Mouse (Mus musculus): ENCODE data around the gene Slc27a4.

Slc27a4 gene

DNA sequence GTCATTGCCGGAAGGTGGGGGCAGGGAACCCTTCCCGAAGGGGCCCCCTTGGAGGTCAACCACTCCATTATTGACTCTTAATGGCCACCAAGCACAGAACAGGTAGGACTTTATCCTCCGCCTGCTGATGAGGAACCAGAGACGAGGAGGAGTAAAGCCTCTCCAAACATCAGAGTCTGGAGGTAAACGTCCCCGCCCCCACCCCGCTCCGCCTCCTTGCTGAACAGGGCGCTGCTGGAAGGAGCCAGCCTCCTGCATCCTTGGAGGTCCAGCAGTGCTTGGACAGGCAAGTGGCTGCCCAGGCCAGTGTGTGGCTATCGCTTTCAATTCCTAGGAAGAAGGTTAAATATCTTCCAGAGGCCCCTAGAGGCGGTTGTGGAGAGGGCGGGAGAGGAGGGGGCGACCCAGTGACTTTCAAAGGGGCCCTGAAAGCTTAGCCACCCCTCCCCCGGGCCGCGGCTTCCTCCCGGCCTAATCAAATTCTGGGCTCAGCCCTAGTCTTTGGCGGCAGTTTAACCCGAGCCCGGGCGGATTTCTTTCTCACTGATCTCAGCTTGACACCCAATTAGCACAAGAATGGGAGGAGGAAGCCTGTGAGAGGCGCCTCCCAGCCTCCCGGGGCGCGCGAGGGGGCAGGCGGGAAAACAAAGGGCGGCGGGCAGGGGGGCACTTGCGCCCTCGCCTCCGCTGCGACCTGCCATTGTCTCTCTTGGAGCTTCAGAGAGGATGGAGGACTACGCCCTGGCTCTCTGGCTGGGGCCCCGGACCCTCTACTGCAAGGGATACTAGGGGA is 17.8 kb downstream of the Slc27a4 start, which contains the start of gene Urm1:
Urm1 (plus strand) TSS at position 51 of the 793 bp plus-strand sequence.
- DNase-seq (ENCODE audit: low spot score in 2 of 2): peak; percentile 68 to 72

DNA sequence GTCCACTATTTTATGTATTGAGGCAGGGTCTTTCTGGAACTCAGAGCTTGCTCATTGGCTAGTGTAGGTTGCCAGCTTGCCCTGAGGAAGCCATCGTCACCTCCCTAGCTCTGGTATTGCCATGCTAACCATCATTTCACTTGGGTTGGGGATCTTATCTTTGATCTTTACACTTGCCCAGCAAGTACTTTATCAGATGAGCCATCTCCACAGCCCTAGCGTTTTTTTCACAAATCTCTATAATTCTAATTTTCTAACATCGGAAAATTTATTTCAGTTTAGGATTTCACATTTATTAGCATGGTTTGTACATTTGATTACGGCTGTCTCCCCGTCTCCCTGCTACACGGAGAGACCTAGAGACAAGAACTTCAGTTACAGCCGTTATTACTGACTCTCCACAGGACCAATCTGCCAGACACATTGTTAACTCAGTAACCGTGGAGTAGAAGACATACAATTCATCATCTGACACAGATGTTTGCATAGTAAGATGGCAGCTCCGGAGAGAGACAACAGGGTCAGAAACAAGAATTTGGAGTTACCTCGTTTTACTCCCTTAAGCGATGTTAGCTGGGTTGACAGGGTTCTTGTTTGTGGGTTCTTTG is 24.0 kb downstream of the Slc27a4 start:
- DNase-seq (ENCODE audit: low spot score in 2 of 2): no peak

DNA sequence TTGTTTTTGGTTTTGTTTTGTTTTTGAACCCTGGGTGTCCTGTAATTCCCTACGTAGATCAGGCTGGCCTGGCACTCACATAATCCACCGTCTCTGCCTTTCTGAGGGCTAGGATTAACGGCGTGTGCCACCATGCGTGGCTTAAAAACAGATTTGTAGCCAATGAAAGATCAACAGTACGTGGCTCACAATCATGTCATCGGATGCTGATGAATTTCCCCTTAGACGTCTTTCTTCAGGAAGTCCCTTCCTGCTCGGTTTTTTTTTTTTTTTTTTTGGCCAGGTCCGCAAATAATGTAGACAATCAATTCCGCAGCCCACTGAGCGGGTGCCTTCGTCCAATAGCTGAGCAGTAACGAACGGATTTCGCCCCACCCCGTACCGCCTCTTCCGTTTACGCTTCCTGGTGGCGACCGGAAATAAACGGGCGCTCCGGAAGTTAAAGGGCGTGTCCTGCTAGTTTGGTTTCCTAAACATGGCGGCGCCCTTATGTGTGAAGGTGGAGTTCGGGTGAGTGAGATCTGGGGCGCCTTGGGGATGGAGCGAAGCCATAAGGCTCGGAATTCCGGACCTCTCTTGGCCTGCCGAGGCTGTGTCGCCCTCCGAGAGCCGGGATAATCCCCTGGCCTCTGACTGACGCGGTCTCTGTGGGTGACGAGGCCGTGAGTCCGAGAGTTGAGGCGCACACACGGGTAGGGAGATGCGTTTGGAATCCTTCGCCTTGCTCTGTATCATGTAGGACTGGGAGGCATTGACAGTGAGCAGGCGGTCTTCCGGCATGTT is 24.7 kb downstream of the Slc27a4 start:
- peak; percentile 93 for DNase-seq (ENCODE audit: low spot score in 2 of 2)

DNA sequence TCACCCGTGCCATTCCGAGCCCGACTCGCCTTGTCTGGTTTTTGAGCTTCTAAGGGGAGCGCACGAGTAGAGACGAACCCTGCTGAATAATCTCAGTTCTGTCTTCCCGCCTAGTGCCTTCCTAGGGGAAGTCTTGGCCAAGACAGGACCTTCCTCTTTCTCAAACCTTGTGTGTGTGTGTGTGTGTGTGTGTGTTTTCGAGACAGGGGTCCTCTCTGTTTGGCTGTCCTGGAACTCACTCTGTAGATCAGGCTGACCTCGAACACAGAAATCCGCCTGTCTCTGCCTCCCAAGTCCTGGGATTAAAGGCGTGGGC is 25.2 kb downstream of the Slc27a4 start:
- no peak for DNase-seq (ENCODE audit: low spot score in 2 of 2)

DNA sequence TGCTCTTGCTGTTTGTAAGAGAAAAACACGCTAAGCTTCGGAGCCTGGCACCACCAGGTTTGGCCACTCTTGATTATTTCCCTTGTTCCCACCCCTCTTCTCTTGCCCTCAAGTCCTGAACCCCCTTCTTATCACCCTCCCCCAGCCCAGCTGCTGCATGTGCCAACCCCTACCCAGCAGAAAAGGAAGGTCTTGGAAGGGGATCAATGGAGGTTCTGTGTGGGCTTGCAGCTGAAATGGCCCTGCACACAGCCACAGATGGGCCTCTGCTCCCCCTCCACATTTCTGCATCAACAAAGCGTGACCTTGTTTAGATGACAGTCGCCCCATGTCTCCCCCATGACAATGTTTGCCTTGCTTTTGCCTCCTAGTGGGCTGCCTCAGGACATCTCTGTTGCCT is 28.7 kb downstream of the Slc27a4 start:
- peak in 1 of 2 experiments; percentile 56 for DNase-seq (ENCODE audit: low spot score in 2 of 2)

DNA sequence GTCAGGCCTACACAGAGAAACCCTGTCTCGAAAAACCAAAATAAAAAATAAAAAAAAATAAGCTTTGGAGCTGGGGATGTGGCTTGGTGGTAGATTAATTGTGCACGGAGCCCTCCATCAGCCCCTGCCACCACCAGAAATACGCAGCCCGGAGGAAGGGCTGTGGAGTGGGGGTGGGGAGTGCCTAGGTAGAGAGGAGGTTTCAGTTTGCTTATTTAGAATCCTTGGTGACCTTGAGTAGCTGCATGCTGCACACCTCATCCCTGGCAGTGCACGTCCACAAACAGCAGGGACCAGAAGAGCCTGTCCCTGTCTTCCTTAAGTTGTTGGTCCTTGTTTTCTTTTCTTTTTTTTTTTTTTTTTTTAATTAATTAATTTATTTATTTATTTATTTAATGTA is 31.4 kb downstream of the Slc27a4 start:
- no peak for DNase-seq (ENCODE audit: low spot score in 2 of 2)

DNA sequence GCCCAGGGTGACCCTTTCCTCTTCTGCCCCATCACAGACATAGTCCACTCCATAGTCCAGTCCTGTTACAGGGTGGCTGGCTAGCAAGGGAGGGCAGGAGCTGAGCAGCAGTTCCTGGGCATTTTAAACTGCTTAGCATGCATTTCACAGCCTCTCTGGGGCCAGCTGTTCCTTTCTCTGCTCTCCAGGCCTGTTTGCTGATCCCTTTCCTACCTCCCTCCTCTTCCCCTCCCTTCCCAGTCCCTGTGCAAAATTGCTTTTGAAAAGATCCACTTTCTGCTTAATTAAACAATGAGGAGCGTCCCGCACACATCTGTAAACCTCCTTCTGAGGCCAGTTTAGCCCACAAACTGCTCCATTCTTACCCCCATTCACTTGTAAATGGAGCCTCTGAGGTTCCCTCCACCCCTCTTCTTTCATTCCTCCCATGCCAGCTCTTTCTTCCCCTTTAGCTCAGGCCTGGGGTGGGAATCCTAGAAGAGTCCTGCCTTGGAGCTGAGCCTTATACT is 33.0 kb downstream of the Slc27a4 start:
- DNase-seq (ENCODE audit: low spot score in 2 of 2): no peak

DNA sequence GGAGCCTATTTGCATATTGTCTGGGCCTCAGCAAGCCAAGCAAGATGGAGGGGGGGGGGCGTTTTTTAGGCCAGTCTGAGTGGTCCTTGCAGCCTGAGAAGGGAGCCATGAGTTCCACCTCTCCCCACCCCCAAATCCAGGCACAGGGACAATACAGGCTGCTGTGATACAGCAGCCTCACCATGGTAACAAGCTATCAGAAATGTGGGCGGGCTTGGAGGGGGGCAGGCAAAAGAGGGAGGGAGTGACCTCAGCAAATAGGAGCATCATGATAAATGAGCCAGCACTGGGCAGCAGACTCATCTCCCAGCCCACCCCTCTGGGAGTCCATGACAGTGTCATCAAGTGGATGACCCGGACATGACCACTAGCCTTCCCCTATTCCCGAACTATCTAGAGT is 37.0 kb downstream of the Slc27a4 start:
- no peak for DNase-seq (ENCODE audit: low spot score in 2 of 2)

DNA sequence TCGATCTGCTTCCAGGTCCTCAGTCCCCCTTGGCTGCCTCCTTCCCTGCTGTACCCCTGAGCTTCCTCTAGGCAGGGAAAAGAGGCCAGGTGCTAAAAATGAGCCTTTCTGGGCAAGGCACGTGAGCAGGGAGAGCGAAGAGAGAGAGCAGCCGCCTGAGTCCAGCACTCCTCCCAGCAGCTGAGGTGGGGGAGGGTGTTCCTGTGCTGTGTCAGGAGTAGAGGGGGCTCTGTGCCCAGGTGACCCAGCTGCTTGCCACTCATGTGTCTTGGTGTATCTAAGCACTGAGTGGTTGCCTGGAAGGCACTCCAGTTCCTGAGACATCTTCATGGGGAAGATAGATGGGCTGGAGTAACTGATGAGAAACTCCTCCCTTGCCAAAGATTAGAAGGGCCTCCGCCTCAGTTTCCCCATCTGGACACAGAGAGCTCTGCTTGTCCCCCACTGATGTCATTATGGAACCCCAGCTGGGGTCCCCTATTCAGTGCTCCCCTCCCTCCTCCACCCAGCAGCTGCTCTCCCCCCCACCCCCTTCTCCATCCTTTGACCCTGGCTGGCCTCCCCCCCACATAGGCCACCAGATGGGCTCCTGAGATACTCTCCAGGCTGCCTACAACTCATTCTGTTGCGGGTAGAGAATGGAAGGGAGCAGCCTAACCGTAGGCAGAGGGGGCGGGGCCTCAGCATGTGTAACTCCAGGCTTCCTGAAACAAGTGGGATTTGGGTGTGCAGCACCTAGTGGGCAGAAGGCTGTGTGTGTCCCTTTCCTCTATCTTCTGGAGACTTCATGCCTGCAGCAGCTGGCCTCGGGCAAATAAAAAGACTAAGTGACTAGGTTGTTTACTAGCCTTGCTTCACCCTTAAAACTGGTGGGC is 41.0 kb downstream of the Slc27a4 start:
- DNase-seq (ENCODE audit: low spot score in 2 of 2): no peak

DNA sequence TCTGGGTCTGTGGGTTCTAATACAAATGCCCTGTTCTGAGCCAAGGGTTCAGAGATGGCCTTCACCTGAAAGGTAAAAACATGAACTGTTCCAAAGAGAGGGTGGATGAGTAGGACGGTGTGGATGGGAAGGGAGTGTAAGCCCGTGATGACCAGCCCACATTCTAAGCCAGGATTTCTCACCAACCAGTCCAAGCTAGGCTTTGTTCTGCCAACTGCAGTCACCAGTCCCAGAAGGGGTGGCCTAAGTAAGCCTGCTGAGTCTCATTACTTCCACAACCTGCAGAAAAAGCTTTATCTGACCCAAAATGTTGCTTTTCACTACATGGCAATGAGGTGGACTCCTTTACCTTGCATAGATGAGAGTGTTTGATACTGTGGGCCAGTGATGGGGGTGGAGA is 41.7 kb downstream of the Slc27a4 start:
- DNase-seq (ENCODE audit: low spot score in 2 of 2): no peak

DNA sequence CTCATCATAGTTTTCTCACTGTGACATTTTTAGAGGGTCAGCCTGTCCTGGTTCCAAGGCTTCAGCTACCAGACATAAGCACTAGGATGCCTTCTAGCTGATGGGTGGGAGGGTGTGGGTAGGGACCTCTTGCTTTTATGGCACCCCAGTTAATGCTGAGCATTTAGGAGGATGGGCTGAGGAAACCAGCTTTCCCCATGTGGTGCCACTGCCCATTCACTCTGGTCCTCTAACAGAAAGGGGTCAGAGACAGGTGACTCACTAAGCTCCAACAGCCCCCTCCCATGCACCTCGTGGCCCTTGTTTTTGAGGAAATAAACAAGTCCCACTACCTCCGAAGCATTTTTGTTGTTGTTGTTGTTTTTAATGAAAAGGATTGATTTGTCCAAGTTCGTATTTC is 42.2 kb downstream of the Slc27a4 start:
- no peak for DNase-seq (ENCODE audit: low spot score in 2 of 2)

DNA sequence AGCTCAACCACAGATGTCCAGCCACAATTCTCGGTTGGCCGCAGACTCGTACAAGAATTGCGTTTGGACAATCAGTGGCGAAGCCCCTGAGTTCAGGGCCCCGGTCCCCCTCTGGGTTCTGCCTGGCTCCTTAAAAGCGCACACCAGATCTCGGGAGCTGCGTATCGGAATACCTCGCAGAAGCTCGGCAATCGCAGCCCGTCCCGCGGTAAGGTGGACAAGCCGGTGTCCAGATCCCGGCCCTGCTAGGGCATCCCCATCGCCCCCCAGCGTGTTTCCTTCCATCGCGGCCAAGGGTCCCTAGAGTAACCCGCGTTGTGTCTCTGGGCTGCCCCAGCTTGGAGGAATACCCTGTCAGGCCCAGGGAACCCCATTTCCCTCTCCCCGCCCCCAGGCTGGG is 43.2 kb downstream of the Slc27a4 start:
- no peak for DNase-seq (ENCODE audit: low spot score in 2 of 2)

DNA sequence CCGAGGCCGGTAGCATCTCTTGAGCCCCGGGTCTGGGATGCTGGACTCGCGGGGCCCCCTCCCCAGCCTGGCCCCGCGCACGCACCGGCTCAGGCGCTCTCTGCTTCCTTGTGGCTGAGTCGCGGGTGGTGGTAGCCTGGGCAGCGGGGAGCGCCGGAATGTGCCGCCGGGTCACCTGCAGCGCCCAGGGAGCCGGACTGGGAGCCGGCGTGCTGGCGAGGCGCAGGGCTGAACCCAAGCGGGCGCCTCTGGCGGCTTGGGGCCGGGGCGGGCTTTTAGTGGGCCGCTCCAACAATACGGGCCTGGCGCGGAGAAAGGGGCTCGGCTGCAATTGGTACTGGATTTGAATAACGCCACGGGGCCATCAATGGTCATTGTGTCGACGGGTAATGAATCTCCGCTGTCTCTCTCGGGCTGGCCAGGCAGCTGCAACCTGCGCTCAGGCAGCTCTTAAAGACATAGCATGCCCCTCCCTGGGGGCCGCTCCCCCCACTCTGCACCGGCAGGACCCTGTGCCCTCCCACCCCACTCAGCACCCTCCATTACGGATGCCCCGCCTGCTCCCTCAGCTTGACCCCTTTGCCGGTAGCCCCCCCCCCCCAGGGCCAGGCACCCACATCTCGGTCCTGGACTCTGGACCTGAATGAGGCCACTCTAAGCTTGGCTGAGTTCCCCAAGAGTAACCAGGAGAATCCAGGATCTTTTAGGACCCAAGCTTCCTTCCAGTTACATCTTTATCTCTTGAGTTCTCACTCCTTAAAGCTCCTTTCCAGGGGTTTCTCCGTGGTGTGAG is 43.8 kb downstream of the Slc27a4 start:
- DNase-seq (ENCODE audit: low spot score in 2 of 2): peak in 1 of 2 experiments; percentile 20

DNA sequence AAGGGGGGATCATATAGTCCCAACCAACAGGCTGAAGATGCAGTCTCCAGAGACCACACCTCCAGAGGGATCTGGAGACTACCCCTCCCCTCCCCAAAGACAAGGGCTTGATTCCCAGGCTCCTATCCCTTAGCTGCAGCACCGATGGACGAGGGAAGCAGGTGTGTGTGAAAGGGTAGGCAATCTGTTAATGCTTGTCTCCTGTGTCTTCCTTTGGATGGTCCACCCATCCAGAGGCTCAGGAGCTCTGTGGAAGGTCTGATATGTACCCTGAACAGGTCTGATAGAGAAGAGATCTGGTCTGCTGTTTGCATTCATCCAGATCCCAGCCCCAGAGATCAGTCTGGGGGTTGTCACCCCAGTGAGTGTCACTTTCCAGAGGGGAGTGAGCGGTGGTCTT is 44.5 kb downstream of the Slc27a4 start:
- DNase-seq (ENCODE audit: low spot score in 2 of 2): no peak

DNA sequence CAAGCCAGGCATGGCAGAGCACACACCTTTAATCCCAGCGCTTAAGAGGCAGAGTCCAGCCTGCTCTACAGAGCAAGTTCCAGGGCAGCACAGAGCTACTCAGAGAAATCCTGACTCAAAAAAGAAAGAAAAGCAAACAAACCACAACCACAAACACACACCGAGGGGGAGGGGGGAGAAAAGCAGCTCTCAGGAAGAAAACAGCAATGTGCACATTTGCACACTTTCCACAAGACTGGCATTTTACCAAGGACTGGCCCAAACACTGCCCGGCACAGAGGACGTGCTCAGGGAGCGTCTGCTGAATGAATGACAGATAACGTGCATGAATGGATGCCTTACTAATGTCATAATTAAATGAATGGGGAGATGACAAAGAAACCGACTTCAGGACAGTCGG is 46.6 kb downstream of the Slc27a4 start:
- DNase-seq (ENCODE audit: low spot score in 2 of 2): no peak

DNA sequence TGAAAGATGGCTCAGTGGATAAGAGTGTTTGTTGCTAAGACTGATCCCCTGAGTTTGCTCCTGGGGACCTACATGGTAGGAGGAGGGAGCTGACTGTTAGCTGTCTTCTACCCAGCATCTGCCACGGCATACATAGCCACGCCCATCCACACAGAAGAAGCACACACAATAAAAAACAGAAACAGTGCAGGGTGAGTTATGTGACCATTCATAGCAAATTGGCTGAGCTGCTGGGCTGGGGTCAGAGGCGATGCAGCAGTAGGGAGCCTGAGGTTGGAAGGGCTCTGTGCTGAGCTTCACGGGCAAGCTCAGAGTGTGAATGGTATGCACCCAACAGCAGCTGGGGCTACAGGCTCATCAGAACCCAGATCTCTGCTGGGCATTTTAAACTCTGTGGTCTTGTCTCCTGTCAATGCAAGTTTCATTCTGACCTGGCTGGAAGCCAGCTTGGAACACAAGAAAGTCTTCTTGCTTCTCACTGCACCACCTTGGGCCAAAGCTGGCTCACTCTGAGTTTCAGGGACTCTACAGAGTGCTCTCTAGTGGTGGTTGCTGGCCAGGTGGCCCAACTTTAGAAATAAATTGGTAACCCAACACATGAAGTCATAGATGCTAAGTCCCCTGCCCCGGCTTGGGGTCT is 47.5 kb downstream of the Slc27a4 start:
- DNase-seq (ENCODE audit: low spot score in 2 of 2): no peak

DNA sequence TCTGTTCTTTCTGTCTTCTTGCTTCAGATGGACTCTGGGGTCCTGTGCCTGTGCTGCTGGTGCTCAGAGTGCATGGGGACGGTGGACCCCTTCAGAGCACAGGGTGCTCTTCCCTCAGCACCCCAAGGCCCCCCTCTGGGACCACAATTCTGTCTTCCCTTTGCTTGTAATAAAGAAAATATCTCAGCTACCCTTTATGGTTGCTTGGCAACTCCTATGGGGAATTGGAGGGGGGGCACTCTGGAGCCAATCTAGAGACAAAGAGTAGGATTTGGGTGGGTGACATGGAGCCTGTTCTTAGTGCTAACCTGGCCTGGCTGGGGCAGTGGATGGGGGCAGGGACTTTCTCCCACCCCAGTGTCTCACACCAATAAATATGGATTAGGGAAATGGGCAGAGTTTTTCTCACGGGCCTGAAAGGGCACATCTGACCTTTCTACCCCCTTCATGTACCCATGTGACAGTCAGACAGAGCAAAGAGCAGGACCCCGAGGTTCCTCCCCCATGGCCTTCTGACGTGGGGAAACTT is 50.6 kb downstream of the Slc27a4 start:
- no peak for DNase-seq (ENCODE audit: low spot score in 2 of 2)

DNA sequence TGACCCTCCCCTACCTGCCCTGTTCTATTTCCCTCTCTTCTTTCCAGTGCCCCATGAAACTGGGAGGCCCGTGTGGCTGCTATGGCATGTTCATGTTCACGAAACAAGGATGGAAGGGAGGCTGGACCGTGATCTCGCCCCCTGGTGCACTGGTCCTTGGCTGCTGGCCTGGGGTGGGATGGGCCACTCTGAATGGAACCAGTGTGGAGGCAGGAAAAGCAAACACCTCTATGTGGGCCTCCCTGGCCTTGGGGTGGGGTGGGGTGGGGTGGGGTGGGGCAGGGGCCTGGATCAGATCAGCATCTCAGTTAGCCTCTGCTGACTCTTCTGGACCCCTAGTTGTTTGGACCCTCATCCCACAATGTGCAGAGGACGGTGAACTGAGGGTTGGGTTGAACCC is 51.3 kb downstream of the Slc27a4 start:
- DNase-seq (ENCODE audit: low spot score in 2 of 2): no peak

DNA sequence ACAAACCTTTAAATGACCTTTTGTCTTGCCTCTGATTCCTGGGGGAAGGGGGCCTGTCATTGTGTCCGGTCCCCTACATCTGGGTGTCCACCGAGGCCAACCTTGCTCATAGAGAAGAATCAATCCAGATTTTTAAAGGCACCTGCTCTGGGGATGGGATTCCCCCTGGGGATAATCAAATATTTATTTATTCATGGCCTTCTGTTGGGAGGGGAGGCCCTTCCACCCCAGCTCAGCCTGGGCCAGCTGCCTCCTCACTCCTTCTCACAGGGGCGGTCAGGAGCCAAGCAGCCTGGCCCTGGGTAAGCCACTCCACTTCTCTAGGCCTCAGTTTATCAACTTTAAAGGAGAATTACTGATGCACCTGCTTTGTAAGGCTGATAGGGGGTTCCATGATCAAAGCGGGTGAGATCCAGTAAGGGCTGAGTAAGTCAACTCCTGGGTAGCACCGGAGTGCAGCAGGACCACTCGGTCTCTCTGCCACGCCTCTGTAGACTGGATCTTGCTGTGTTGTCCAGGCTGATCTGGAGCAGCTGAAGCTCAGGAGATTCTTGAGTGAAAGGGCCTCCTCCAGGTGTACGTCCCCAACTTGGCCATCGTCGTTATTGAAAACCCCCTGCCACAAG is 53.3 kb downstream of the Slc27a4 start:
- no peak for DNase-seq (ENCODE audit: low spot score in 2 of 2)

Measured in frontal cortex, postnatal 10 days (tissue).